Mouse (Mus musculus) left cerebral cortex, adult 11 months (tissue): ENCODE measurements at regions not wholly inside any gene's neighbourhood (a gene's known extent, or its start where the extent isn't known, plus 50 kb on each side); places are given as distances from the start of the nearest gene placed in this dataset.

Source experiments
- DNase-seq: peaks from one replicate; pipeline ENCODE4 v3.0.0; 2022; ENCODE audit warnings: low spot score

GRCm38 (mm10) chr8:96349503-96349902 is 461.2 kb upstream of the Got2 start:
- DNase-seq = no peak

- no peak for DNase-seq
Measured at GRCm38 (mm10) chr8:96340702-96341101, 452.4 kb upstream of the Got2 start.

- DNase-seq = no peak
Measured at GRCm38 (mm10) chr8:96318367-96318766, 430.0 kb upstream of the Got2 start.

- DNase-seq = no peak
Measured at GRCm38 (mm10) chr8:96308989-96309718, 420.8 kb upstream of the Got2 start.

- DNase-seq = no peak
Measured at GRCm38 (mm10) chr8:96296643-96297042, 408.3 kb upstream of the Got2 start.

GRCm38 (mm10) chr8:96290740-96291139 is 402.4 kb upstream of the Got2 start:
- no peak for DNase-seq

GRCm38 (mm10) chr8:96289519-96289918 is 401.2 kb upstream of the Got2 start:
- DNase-seq = no peak

- no peak for DNase-seq
Measured at GRCm38 (mm10) chr8:96288525-96288924, 400.2 kb upstream of the Got2 start.

GRCm38 (mm10) chr8:96277479-96278138 is 389.3 kb upstream of the Got2 start:
- no peak for DNase-seq

- DNase-seq = no peak
Measured at GRCm38 (mm10) chr8:96277058-96277457, 388.7 kb upstream of the Got2 start.

GRCm38 (mm10) chr8:96256294-96256693 is 367.9 kb upstream of the Got2 start:
- peak; percentile 27 for DNase-seq

GRCm38 (mm10) chr8:96255811-96256210 is 367.5 kb upstream of the Got2 start:
- DNase-seq = no peak

- DNase-seq = no peak
Measured at GRCm38 (mm10) chr8:96246017-96246416, 357.7 kb upstream of the Got2 start.

- DNase-seq = no peak
Measured at GRCm38 (mm10) chr8:96244549-96245152, 356.3 kb upstream of the Got2 start.

- no peak for DNase-seq
Measured at GRCm38 (mm10) chr8:96238406-96238805, 350.1 kb upstream of the Got2 start.

GRCm38 (mm10) chr8:96237940-96238339 is 349.6 kb upstream of the Got2 start:
- DNase-seq = no peak

- DNase-seq = peak; percentile 46
Measured at GRCm38 (mm10) chr8:96230412-96230811, 342.1 kb upstream of the Got2 start.
